Mouse (Mus musculus): ENCODE results near the gene Usp33.
A peak's percentile ranks its signal among the peaks of the same experiment; 100 is the strongest.
"Not testable (repeated sequence)": the region's sequence is repeated elsewhere in the genome, so short reads cannot be mapped to it uniquely, and the experiment has no call there.

Usp33 gene

GRCm38 (mm10) chr3:152345732-152346632 lies at the start of gene Usp33:
Usp33 (plus strand) TSS chr3:152346478.
- peak; percentile 87 for DNase-seq (ENCODE audit: low spot score)

GRCm38 (mm10) chr3:152300376-152301337 lies 45.6 kb upstream of the Usp33 start:
- DNase-seq (ENCODE audit: low spot score) = no peak

- DNase-seq (ENCODE audit: low spot score) = no peak
Observed at GRCm38 (mm10) chr3:152302991-152303390, 43.3 kb upstream of the Usp33 start.

- DNase-seq (ENCODE audit: low spot score) = no peak
Observed at GRCm38 (mm10) chr3:152304093-152304815, 42.0 kb upstream of the Usp33 start.

GRCm38 (mm10) chr3:152305080-152305479 lies 41.2 kb upstream of the Usp33 start:
- DNase-seq (ENCODE audit: low spot score) = peak; percentile 22

GRCm38 (mm10) chr3:152305971-152306370 lies 40.3 kb upstream of the Usp33 start:
- no peak for DNase-seq (ENCODE audit: low spot score)

GRCm38 (mm10) chr3:152308485-152309249 lies 37.6 kb upstream of the Usp33 start:
- DNase-seq (ENCODE audit: low spot score) = peak; percentile 45

- no peak for DNase-seq (ENCODE audit: low spot score)
Observed at GRCm38 (mm10) chr3:152309250-152309645, 37.0 kb upstream of the Usp33 start.

GRCm38 (mm10) chr3:152314666-152315065 lies 31.6 kb upstream of the Usp33 start:
- not testable (repeated sequence) for DNase-seq (ENCODE audit: low spot score)

GRCm38 (mm10) chr3:152315613-152316012 lies 30.7 kb upstream of the Usp33 start:
- peak; percentile 77 for DNase-seq (ENCODE audit: low spot score)

- DNase-seq (ENCODE audit: low spot score) = not testable (repeated sequence)
Observed at GRCm38 (mm10) chr3:152316447-152317173, 29.7 kb upstream of the Usp33 start.

- DNase-seq (ENCODE audit: low spot score) = no peak
Observed at GRCm38 (mm10) chr3:152320972-152321645, 25.2 kb upstream of the Usp33 start.

- no peak for DNase-seq (ENCODE audit: low spot score)
Observed at GRCm38 (mm10) chr3:152321765-152322547, 24.3 kb upstream of the Usp33 start.

GRCm38 (mm10) chr3:152332104-152332503 lies 14.2 kb upstream of the Usp33 start:
- no peak for DNase-seq (ENCODE audit: low spot score)

- DNase-seq (ENCODE audit: low spot score) = no peak
Observed at GRCm38 (mm10) chr3:152332545-152333300, 13.6 kb upstream of the Usp33 start.

GRCm38 (mm10) chr3:152333641-152334040 lies 12.6 kb upstream of the Usp33 start:
- DNase-seq (ENCODE audit: low spot score) = no peak

GRCm38 (mm10) chr3:152336085-152336484 lies 10.2 kb upstream of the Usp33 start:
- no peak for DNase-seq (ENCODE audit: low spot score)

GRCm38 (mm10) chr3:152339862-152340557 lies 6.3 kb upstream of the Usp33 start, which contains the start of gene Miga1:
Miga1 (minus strand) TSS chr3:152340407.
- DNase-seq (ENCODE audit: low spot score) = peak; percentile 36
